Mouse (Mus musculus) embryonic facial prominence, embryonic 11.5 days (tissue): Measurements from ENCODE around the gene Slc26a11. TPM values are rescaled to one million over a fixed set of nuclear protein-coding genes. Genes with fewer than 3 reads are reported as not detected.

Source experiments
- ATAC-seq: fragments of 200-750 bp; cut with Nextera tagmentation; replicated peaks from 2 replicates; pipeline ENCODE4 v1.8.0; 2017; ENCODE audit warnings: low read depth; ENCODE audit not compliant: insufficient number of reproducible peaks, low FRiP score, low TSS enrichment
- DNase-seq: peaks from one replicate; pipeline ENCODE4 v3.0.0-alpha.2; 2015; ENCODE audit warnings: low spot score
- H3K27ac ChIP-seq: fragments of 300-500 bp; sonication (generic); replicated peaks from 2 replicates; pipeline ENCODE4 v1.5.1; 2014; ENCODE audit warnings: mild to moderate bottlenecking, low read depth, low read length, control low read depth
- H3K27me3 ChIP-seq: fragments of 300-500 bp; sonication (generic); 2 replicates; pipeline ENCODE4 v1.6.1; 2014; ENCODE audit warnings: mild to moderate bottlenecking, low read length, moderate library complexity, mixed read lengths; ENCODE audit not compliant: control insufficient read depth, insufficient read depth
- H3K36me3 ChIP-seq: fragments of 300-500 bp; sonication (generic); replicated peaks from 2 replicates; pipeline ENCODE4 v1.6.1; 2014; ENCODE audit warnings: low read depth, mild to moderate bottlenecking, low read length, moderate library complexity, mixed read lengths; ENCODE audit not compliant: control insufficient read depth, insufficient read depth
- H3K4me1 ChIP-seq: fragments of 300-500 bp; sonication (generic); 2 replicates; pipeline ENCODE4 v1.6.1; 2014; ENCODE audit warnings: low read length, mixed read lengths; ENCODE audit not compliant: control insufficient read depth, insufficient read depth
- H3K4me2 ChIP-seq: fragments of 300-500 bp; sonication (generic); 2 replicates; pipeline ENCODE4 v1.6.1; 2014; ENCODE audit warnings: low read depth, mild to moderate bottlenecking, control low read depth, low read length, moderate library complexity
- H3K4me3 ChIP-seq: fragments of 300-500 bp; sonication (generic); 2 replicates; pipeline ENCODE4 v1.5.1; 2014; ENCODE audit warnings: low read depth, low read length, control low read depth
- H3K9ac ChIP-seq: fragments of 300-500 bp; sonication (generic); replicated peaks from 2 replicates; pipeline ENCODE4 v1.6.1; 2014; ENCODE audit warnings: mild to moderate bottlenecking, control low read depth, low read length
- H3K9me3 ChIP-seq: fragments of 300-500 bp; sonication (generic); replicated peaks from 2 replicates; pipeline ENCODE4 v1.6.1; 2016; ENCODE audit warnings: mild to moderate bottlenecking, low read length, inconsistent platforms, mixed read lengths; ENCODE audit not compliant: control insufficient read depth
- WGBS: fragments of 180-500 bp; shearing (Covaris S2); extraction: QIAGEN DNeasy Blood & Tissue Kit; methylation state at CpG from one replicate; pipeline ENCODE4 v1.1.7; 2014; 5-methylcytosine and 5-hydroxymethylcytosine counted together
- polyA plus RNA-seq: library from polyadenylated mRNA; unstranded; fragments of >200 nt; fragmentation: Nextera tagmentation; extraction: Ambion mirVana; gene quantifications from 2 replicates; pipeline ENCODE4 v1.2.1, GENCODE M21; 2014

The Slc26a11 gene
- 5.5 and 7.1 TPM in 2 replicates for polyA plus RNA-seq

GRCm38 (mm10) chr11:119355443-119356385 is at the start of gene Slc26a11, which contains the start of gene Sgsh:
Slc26a11 (plus strand) TSS chr11:119355557.
Sgsh (minus strand) TSS chr11:119355536.
- Histone ChIP-seq H3K9ac (peak within 1 kb of the TSS; percentile 77), H3K27ac (0 out of 2 replicates have a peak within 1 kb of the TSS, but pooled peaks have one; percentile 32), H3K4me1 (no peaks in the 10 kb centered on the region), H3K4me2 (peak within 1 kb of the TSS; percentile 94), H3K4me3 (peak within 1 kb of the TSS; percentile 69), H3K9me3 (no peaks in the 10 kb centered on the region), H3K36me3 (no peaks in the 10 kb centered on the region), H3K27me3 (no peaks in the 10 kb centered on the region)
- peak; percentile 91 for ATAC-seq
- 2% methylated on average over 35 of the region's 40 CpGs for WGBS
- peak; percentile 91 for DNase-seq

- no peaks in the 10 kb centered on the region for H3K36me3 ChIP-seq
- H3K4me1 ChIP-seq = no peaks in the 10 kb centered on the region; the same call in 1 of the 2 replicates
- no peak overlapping the region for H3K27ac ChIP-seq
- H3K27me3 ChIP-seq = no peaks in the 10 kb centered on the region
- no peak for DNase-seq
- whole genome bisulfite sequencing = 55% methylated on average over 13 of the region's 13 CpGs
- no peak overlapping the region for H3K9ac ChIP-seq
- no peak for ATAC-seq
- H3K9me3 ChIP-seq = no peaks in the 10 kb centered on the region
- H3K4me2 ChIP-seq = no peak overlapping the region
- H3K4me3 ChIP-seq = no peak overlapping the region
Measured at GRCm38 (mm10) chr11:119306762-119307657, 48.3 kb upstream of the Slc26a11 start.

- H3K36me3 ChIP-seq = no peaks in the 10 kb centered on the region
- H3K4me2 ChIP-seq = no peak within 1 kb of the TSS
- H3K4me1 ChIP-seq = no peaks in the 10 kb centered on the region; the same call in 1 of the 2 replicates
- no peaks in the 10 kb centered on the region for H3K27me3 ChIP-seq
- no peak for DNase-seq
- H3K9me3 ChIP-seq = no peaks in the 10 kb centered on the region
- no peak within 1 kb of the TSS for H3K4me3 ChIP-seq
- ATAC-seq = no peak
- 58% methylated on average over 1 of the region's 1 CpGs for WGBS
- H3K27ac ChIP-seq = no peak within 1 kb of the TSS
- H3K9ac ChIP-seq = no peak within 1 kb of the TSS
Measured at GRCm38 (mm10) chr11:119307658-119307867, 47.8 kb upstream of the Slc26a11 start, which contains the start of gene Card14. Card14 (plus strand) TSS chr11:119307768.

GRCm38 (mm10) chr11:119307916-119308315 is 47.4 kb upstream of the Slc26a11 start:
- Histone ChIP-seq H3K27me3 (no peaks in the 10 kb centered on the region), H3K9ac (no peak overlapping the region), H3K36me3 (no peaks in the 10 kb centered on the region), H3K9me3 (no peaks in the 10 kb centered on the region), H3K4me2 (no peak overlapping the region), H3K27ac (no peak overlapping the region), H3K4me3 (no peak overlapping the region), H3K4me1 (no peaks in the 10 kb centered on the region; the same call in 1 of the 2 replicates)
- ATAC-seq (no peak), DNase-seq (peak; percentile 24)
- WGBS = 23% methylated on average over 11 of the region's 11 CpGs

- no peak for ATAC-seq
Measured at GRCm38 (mm10) chr11:119310621-119311020, 44.7 kb upstream of the Slc26a11 start.

GRCm38 (mm10) chr11:119314252-119314936 is 41.0 kb upstream of the Slc26a11 start:
- 83% methylated on average over 17 of the region's 17 CpGs for WGBS

More at GRCm38 (mm10) chr11:119310621-119311020, 44.7 kb upstream of the Slc26a11 start:
- no peak for DNase-seq
- Histone ChIP-seq H3K9me3 (no peaks in the 10 kb centered on the region), H3K4me1 (no peaks in the 10 kb centered on the region; the same call in 1 of the 2 replicates), H3K27ac (no peak overlapping the region), H3K4me3 (no peak overlapping the region), H3K36me3 (no peaks in the 10 kb centered on the region), H3K27me3 (no peaks in the 10 kb centered on the region), H3K9ac (no peak overlapping the region), H3K4me2 (no peak overlapping the region)
- WGBS = 18% methylated on average over 10 of the region's 10 CpGs

GRCm38 (mm10) chr11:119316720-119317119 is 38.6 kb upstream of the Slc26a11 start:
- no peak for DNase-seq
- Histone ChIP-seq H3K9me3 (no peaks in the 10 kb centered on the region), H3K4me2 (no peak overlapping the region), H3K9ac (no peak overlapping the region), H3K4me1 (no peaks in the 10 kb centered on the region), H3K4me3 (no peak overlapping the region), H3K27ac (no peak overlapping the region), H3K27me3 (no peaks in the 10 kb centered on the region), H3K36me3 (no peaks in the 10 kb centered on the region)
- WGBS = 86% methylated on average over 4 of the region's 4 CpGs
- ATAC-seq = no peak

More at GRCm38 (mm10) chr11:119314252-119314936, 41.0 kb upstream of the Slc26a11 start:
- ATAC-seq (no peak), DNase-seq (no peak)
- no peak overlapping the region for H3K9ac ChIP-seq
- no peak overlapping the region for H3K4me3 ChIP-seq
- H3K9me3 ChIP-seq = no peaks in the 10 kb centered on the region
- no peaks in the 10 kb centered on the region for H3K36me3 ChIP-seq
- H3K27me3 ChIP-seq = no peaks in the 10 kb centered on the region
- H3K27ac ChIP-seq = no peak overlapping the region
- no peaks in the 10 kb centered on the region for H3K4me1 ChIP-seq
- no peak overlapping the region for H3K4me2 ChIP-seq
